Mouse (Mus musculus): ENCODE measurements around the gene Cacnb1.

DNA sequence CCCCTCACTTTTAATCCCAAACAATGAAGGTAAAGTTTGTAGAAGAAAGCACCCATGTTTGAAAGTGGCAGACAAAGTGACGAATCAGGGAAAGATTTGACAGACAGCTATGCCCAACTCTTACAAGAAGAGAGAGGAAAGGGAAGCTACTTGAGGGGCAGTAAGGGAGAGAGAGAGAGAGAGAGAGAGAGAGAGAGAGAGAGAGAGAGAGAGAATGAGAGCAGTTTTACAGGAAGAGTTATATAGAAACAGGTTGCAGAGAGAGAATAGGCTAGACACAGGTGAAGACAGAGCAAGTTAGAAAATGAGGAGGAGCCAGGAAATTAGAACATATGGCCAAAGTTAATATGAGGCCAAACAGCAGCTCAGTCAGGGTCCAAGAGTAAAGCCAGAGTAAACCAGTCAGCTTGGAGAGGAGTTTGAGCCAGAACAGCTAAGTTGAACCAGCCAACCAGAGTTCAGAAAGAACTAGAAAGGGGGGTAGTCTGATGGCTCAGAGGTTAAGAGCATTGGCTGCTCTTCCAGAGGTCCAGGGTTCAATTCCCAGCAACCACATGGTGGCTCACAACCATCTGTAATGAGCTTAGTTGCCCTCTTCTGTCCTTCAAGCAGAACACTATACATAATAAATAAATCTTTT lies 70.3 kb downstream of the Cacnb1 start:
- TF ChIP-seq CTCF (IDR thresholded peaks at IDR 0.05; ENCODE audit: control insufficient read depth, insufficient read depth, insufficient replicate concordance, low read depth, low read length) = no peak
- no peak for TF ChIP-seq POLR2A (IDR thresholded peaks at IDR 0.05; ENCODE audit: control insufficient read depth, low read depth, low read length)

Measured in testis, adult 2 months (tissue).